9 mouse cellular contexts compared by ENCODE assay signal in genomic region chr13:37853441-37853840, GRCm38 (mm10).
DNase-seq lines count a peak whose midpoint lies in the region; ATAC-seq and TF ChIP-seq lines count a peak whose summit lies in the region.
"Had no signal": no experiment of that assay in that cellular context is flagged by ENCODE, and none has a peak within 500 bp of the region (broad histone marks: within the 10 kb centered on the region; RNA-seq: fewer than 3 reads in every experiment).

No protein-coding gene starts in this region.

- H3K4me2 ChIP-seq in liver, postnatal 0 days (ENCODE audit: low read depth, low read length): peak overlapping the region; percentile 83
- no peak overlapping the region for H3K4me2 ChIP-seq in forebrain, embryonic 13.5 days

- no peak overlapping the region for H3K9ac ChIP-seq in liver, postnatal 0 days (replicated peaks)
- H3K9ac ChIP-seq in forebrain, embryonic 13.5 days: no peak overlapping the region

- ATAC-seq in liver, postnatal 0 days: no peak
- ATAC-seq in forebrain, embryonic 13.5 days: no peak
- ATAC-seq: forebrain, postnatal 0 days had no signal

- no peak for DNase-seq in kidney, adult 2 months
- DNase-seq in kidney, postnatal 10 days: no peak
- peak; percentile 70 for DNase-seq in CD4-positive, CD25-positive, alpha-beta regulatory T cell, adult 2 months (ENCODE audit: low read depth, low spot score)
- DNase-seq in liver, postnatal 0 days: no peak
- no peak for DNase-seq in frontal cortex, postnatal 14 days (ENCODE audit: low spot score in 2 of 2)
- no peak for DNase-seq in gastrocnemius, postnatal 25 days
- DNase-seq: forebrain, postnatal 0 days had no signal

- TF ChIP-seq CTCF in kidney, adult 2 months (conservative IDR thresholded peaks at IDR 0.05; ENCODE audit: insufficient read depth, insufficient read length, low read depth, low read length): no peak
- no peak for TF ChIP-seq CTCF in bone marrow, adult 2 months (IDR thresholded peaks at IDR 0.05; ENCODE audit: control insufficient read depth, insufficient read depth, low read length)
- TF ChIP-seq CTCF in liver, postnatal 0 days (IDR thresholded peaks at IDR 0.05; ENCODE audit: low read depth): no peak

- 34% methylated on average over 4 of the region's 4 CpGs for WGBS in kidney, adult 2 months
- WGBS in bone marrow, adult 2 months: 15% methylated on average over 4 of the region's 4 CpGs
- WGBS in liver, postnatal 0 days (ENCODE audit: insufficient replicate concordance): 45% methylated on average over 4 of the region's 4 CpGs
- 65% methylated on average over 4 of the region's 4 CpGs for WGBS in forebrain, embryonic 13.5 days

- no peaks in the 10 kb centered on the region for H3K36me3 ChIP-seq in kidney, adult 2 months (ENCODE audit: control insufficient read depth, insufficient read depth, low read length)
- H3K36me3 ChIP-seq in liver, postnatal 0 days (replicated peaks; ENCODE audit: insufficient read depth, low read length): no peaks in the 10 kb centered on the region
- H3K36me3 ChIP-seq in forebrain, embryonic 13.5 days (ENCODE audit: poor library complexity, severe bottlenecking): no peaks in the 10 kb centered on the region

- peak overlapping the region; percentile 73 for H3K27ac ChIP-seq in kidney, adult 2 months (ENCODE audit: insufficient read depth, low read depth, low read length)
- H3K27ac ChIP-seq in bone marrow, adult 2 months (ENCODE audit: control insufficient read depth, insufficient read depth, low read depth, low read length, poor library complexity): no peak overlapping the region
- peak overlapping the region; percentile 64 for H3K27ac ChIP-seq in liver, postnatal 0 days (ENCODE audit: low read depth)
- no peak overlapping the region for H3K27ac ChIP-seq in forebrain, embryonic 13.5 days

- TF ChIP-seq POLR2A in kidney, adult 2 months (IDR thresholded peaks at IDR 0.05; ENCODE audit: low read depth, low read length): no peak
- no peak for TF ChIP-seq POLR2A in bone marrow, adult 2 months (IDR thresholded peaks at IDR 0.05; ENCODE audit: borderline replicate concordance, control insufficient read depth, low read depth, low read length)

- no peaks in the 10 kb centered on the region for H3K9me3 ChIP-seq in liver, postnatal 0 days (ENCODE audit: low read length)
- H3K9me3 ChIP-seq in forebrain, embryonic 13.5 days (replicated peaks): no peaks in the 10 kb centered on the region

- no peak for TF ChIP-seq EP300 in liver, postnatal 0 days (IDR thresholded peaks at IDR 0.05; ENCODE audit: low read depth)

- peaks cover 20% of the 10 kb centered on the region for H3K4me1 ChIP-seq in kidney, adult 2 months (ENCODE audit: control insufficient read depth, insufficient read depth, low read length)
- peaks cover 4% of the 10 kb centered on the region for H3K4me1 ChIP-seq in bone marrow, adult 2 months (ENCODE audit: control insufficient read depth, insufficient read depth, low read length)
- peaks cover 42% of the 10 kb centered on the region for H3K4me1 ChIP-seq in liver, postnatal 0 days (ENCODE audit: insufficient read depth)
- peaks cover 21% of the 10 kb centered on the region for H3K4me1 ChIP-seq in forebrain, embryonic 13.5 days

- H3K27me3 ChIP-seq in kidney, adult 2 months (replicated peaks; ENCODE audit: control insufficient read depth, insufficient read depth, low read length): no peaks in the 10 kb centered on the region
- no peaks in the 10 kb centered on the region for H3K27me3 ChIP-seq in liver, postnatal 0 days (ENCODE audit: insufficient read depth, low read length)
- H3K27me3 ChIP-seq in forebrain, embryonic 13.5 days: peaks cover 8% of the 10 kb centered on the region; the same call in 1 of the 2 replicates

- no peak overlapping the region for H3K4me3 ChIP-seq in kidney, adult 2 months (ENCODE audit: insufficient read depth, low read depth, low read length)
- H3K4me3 ChIP-seq in bone marrow, adult 2 months (replicated peaks; ENCODE audit: control insufficient read depth, low read depth, low read length): peak overlapping the region; percentile 39
- H3K4me3 ChIP-seq in liver, postnatal 0 days (ENCODE audit: low read depth, low read length): no peak overlapping the region
- no peak overlapping the region for H3K4me3 ChIP-seq in forebrain, embryonic 13.5 days

Comparison
In these comparisons a context has a peak if more than half of its experiments do, and no peak if none do; other contexts are left out.
1. H3K27ac ChIP-seq: peak in kidney, adult 2 months (single experiment) and liver, postnatal 0 days (single experiment); none in bone marrow, adult 2 months (single experiment) and forebrain, embryonic 13.5 days (single experiment).